Comparison of ENCODE assay signal across 27 mouse cellular contexts in the genomic region with DNA sequence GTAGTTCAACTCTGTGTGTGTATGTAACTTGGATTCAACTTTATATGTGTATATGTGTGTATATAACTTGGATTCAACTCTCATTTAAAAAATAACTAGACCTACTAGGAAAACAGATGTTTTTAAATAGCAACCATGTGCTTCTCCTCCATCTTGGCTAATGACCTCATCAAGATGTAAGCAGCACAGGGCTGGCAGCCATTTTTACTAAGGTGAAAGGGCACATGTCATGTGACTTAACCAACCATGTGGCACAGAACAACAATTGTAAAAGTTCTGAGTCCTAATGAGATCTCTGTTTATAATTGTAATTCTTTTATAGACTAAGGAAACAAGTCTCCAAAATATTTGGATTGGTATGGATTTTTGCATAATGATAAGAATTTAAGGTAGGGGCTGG.
"Had no signal": no experiment of that assay in that cellular context is flagged by ENCODE, and none has a peak within 500 bp of the region (broad histone marks: within the 10 kb centered on the region; RNA-seq: fewer than 3 reads in every experiment).

No protein-coding gene starts in this region.

- H3K27ac ChIP-seq: embryonic facial prominence, embryonic 10.5 days; embryonic facial prominence, embryonic 12.5 days; embryonic facial prominence, embryonic 13.5 days; embryonic facial prominence, embryonic 15.5 days; forebrain, embryonic 10.5 days; forebrain, embryonic 12.5 days; forebrain, embryonic 13.5 days; forebrain, embryonic 15.5 days; gastrocnemius, adult 2 months; heart, adult 2 months; heart, embryonic 10.5 days; heart, embryonic 13.5 days had no signal

- H3K9ac ChIP-seq: embryonic facial prominence, embryonic 12.5 days; embryonic facial prominence, embryonic 13.5 days; embryonic facial prominence, embryonic 15.5 days; forebrain, embryonic 12.5 days; forebrain, embryonic 13.5 days; forebrain, embryonic 15.5 days; forebrain, postnatal 0 days; heart, embryonic 12.5 days; heart, embryonic 13.5 days had no signal

- H3K4me2 ChIP-seq: embryonic facial prominence, embryonic 12.5 days; embryonic facial prominence, embryonic 13.5 days; embryonic facial prominence, embryonic 15.5 days; forebrain, embryonic 12.5 days; forebrain, embryonic 13.5 days; forebrain, embryonic 15.5 days; heart, embryonic 11.5 days; heart, embryonic 12.5 days; heart, embryonic 13.5 days had no signal

- H3K27me3 ChIP-seq: embryonic facial prominence, embryonic 12.5 days; embryonic facial prominence, embryonic 13.5 days; embryonic facial prominence, embryonic 15.5 days; forebrain, embryonic 12.5 days; forebrain, embryonic 13.5 days; forebrain, embryonic 15.5 days; heart, embryonic 12.5 days; heart, embryonic 13.5 days had no signal

- H3K36me3 ChIP-seq: embryonic facial prominence, embryonic 10.5 days; embryonic facial prominence, embryonic 12.5 days; embryonic facial prominence, embryonic 13.5 days; embryonic facial prominence, embryonic 15.5 days; forebrain, embryonic 10.5 days; forebrain, embryonic 12.5 days; forebrain, embryonic 15.5 days; heart, embryonic 10.5 days; heart, embryonic 12.5 days; heart, embryonic 13.5 days had no signal

- DNase-seq: cerebellum, postnatal 10 days; cerebellum, postnatal 14 days; cerebellum, postnatal 25 days; cerebellum, postnatal 36 days; embryo, embryonic 11 days; forebrain, postnatal 0 days; gastrocnemius, adult 2 months; gastrocnemius, postnatal 10 days; gastrocnemius, postnatal 14 days; gastrocnemius, postnatal 25 days; gastrocnemius, postnatal 36 days; heart, adult 11 months; heart, adult 18-20 months; heart, adult 2 months had no signal

- H3K9me3 ChIP-seq: embryonic facial prominence, embryonic 13.5 days; forebrain, embryonic 15.5 days; heart, embryonic 10.5 days had no signal

- H3K4me1 ChIP-seq: embryonic facial prominence, embryonic 10.5 days; embryonic facial prominence, embryonic 12.5 days; embryonic facial prominence, embryonic 13.5 days; embryonic facial prominence, embryonic 15.5 days; forebrain, embryonic 10.5 days; forebrain, embryonic 12.5 days; forebrain, embryonic 13.5 days; forebrain, embryonic 15.5 days; heart, embryonic 10.5 days; heart, embryonic 12.5 days; heart, embryonic 13.5 days had no signal

- H3K4me3 ChIP-seq: embryonic facial prominence, embryonic 10.5 days; embryonic facial prominence, embryonic 12.5 days; embryonic facial prominence, embryonic 13.5 days; embryonic facial prominence, embryonic 15.5 days; erythroblast, embryonic 14.5 days; forebrain, embryonic 10.5 days; forebrain, embryonic 12.5 days; forebrain, embryonic 13.5 days; forebrain, embryonic 15.5 days; gastrocnemius, adult 2 months; heart, adult 2 months; heart, embryonic 10.5 days; heart, embryonic 12.5 days; heart, embryonic 13.5 days had no signal
